Mouse (Mus musculus) CH12.LX (cell line): ENCODE results near the gene Ccdc96. TPM values are rescaled to one million over a fixed set of nuclear protein-coding genes. Genes with fewer than 3 reads are reported as not detected.

Experiments
- DNase-seq: peaks from one replicate; pipeline ENCODE4 v3.0.0-alpha.2; 2013; ENCODE audit errors: extremely low read depth
- H3K27ac ChIP-seq: 2 replicates; pipeline ENCODE4 v1.5.1; 2012; ENCODE audit warnings: low read depth, mild to moderate bottlenecking, control low read depth, moderate library complexity; ENCODE audit not compliant: insufficient read depth
- H3K27me3 ChIP-seq: replicated peaks from 2 replicates; pipeline ENCODE3; 2012; ENCODE audit warnings: inconsistent platforms
- H3K36me3 ChIP-seq, 2 experiments: replicated peaks in 1 of 2; 2 replicates each; pipeline versions ENCODE3 to v1.6.1; 2012; ENCODE audit warnings: inconsistent platforms in 1 of 2, low read length in 1 of 2, mild to moderate bottlenecking in 1 of 2, mixed read lengths in 1 of 2, moderate library complexity in 1 of 2; ENCODE audit not compliant: control insufficient read depth in 1 of 2, insufficient read depth in 1 of 2
- H3K4me1 ChIP-seq, 2 experiments: 2 replicates each; pipeline ENCODE4 v1.6.1; 2012; ENCODE audit warnings: inconsistent platforms in 1 of 2, moderate library complexity in 1 of 2; ENCODE audit not compliant: insufficient read depth in 2 of 2, control insufficient read depth in 1 of 2
- H3K4me2 ChIP-seq: 2 replicates; pipeline ENCODE4 v1.6.1; 2012; ENCODE audit warnings: low read depth, mild to moderate bottlenecking, control low read depth; ENCODE audit not compliant: poor library complexity, insufficient read depth, severe bottlenecking
- H3K4me3 ChIP-seq, 3 experiments: fragments of 150-350 bp in 1 of 3; sonication (generic) in 1 of 3; replicated peaks in 1 of 3; 2 replicates each; pipeline versions ENCODE3 to v1.5.1; 2011 to 2012; ENCODE audit warnings: low read depth in 2 of 3, low read length in 2 of 3, mild to moderate bottlenecking in 2 of 3, moderate library complexity in 2 of 3, control low read depth in 1 of 3, improper control_type of control experiment in 1 of 3, inconsistent platforms in 1 of 3, mixed read lengths in 1 of 3; ENCODE audit not compliant: poor library complexity in 1 of 3
- H3K79me2 ChIP-seq: replicated peaks from 2 replicates; pipeline ENCODE4 v1.6.1; 2012; ENCODE audit warnings: mild to moderate bottlenecking, moderate library complexity; ENCODE audit not compliant: control insufficient read depth, poor library complexity, insufficient read depth, severe bottlenecking; ENCODE audit errors: extremely low read depth
- H3K9ac ChIP-seq: 2 replicates; pipeline ENCODE4 v1.6.1; 2012; ENCODE audit warnings: low read depth, mild to moderate bottlenecking, control low read depth, moderate library complexity; ENCODE audit not compliant: insufficient read depth
- H3K9me3 ChIP-seq: replicated peaks from 2 replicates; pipeline ENCODE3; 2012; ENCODE audit warnings: low read length, inconsistent platforms, mixed read lengths
- BHLHE40 ChIP-seq: IDR thresholded peaks from 2 replicates; pipeline ENCODE4 v1.6.1; 2011; ENCODE audit warnings: mild to moderate bottlenecking, low read depth, low read length, improper control_type of control experiment
- CTCF ChIP-seq, 2 experiments: IDR thresholded peaks in 1 of 2; conservative IDR thresholded peaks in 1 of 2; 2 replicates each; pipeline ENCODE4 v1.5.1; 2011 to 2012; ENCODE audit warnings: low read depth in 2 of 2, low read length in 2 of 2, improper control_type of control experiment in 1 of 2, inconsistent platforms in 1 of 2, mild to moderate bottlenecking in 1 of 2, moderate library complexity in 1 of 2
- ELF1 ChIP-seq: IDR thresholded peaks from 2 replicates; pipeline ENCODE4 v1.6.1; 2014; ENCODE audit warnings: low read depth, mild to moderate bottlenecking, inconsistent platforms, low read length, improper control_type of control experiment
- EP300 ChIP-seq: IDR thresholded peaks from 2 replicates; pipeline ENCODE4 v1.6.1; 2011; ENCODE audit warnings: low read length, improper control_type of control experiment
- HCFC1 ChIP-seq: IDR thresholded peaks from 2 replicates; pipeline ENCODE4 v1.6.1; 2012; ENCODE audit warnings: low read depth, mild to moderate bottlenecking, inconsistent platforms, low read length, improper control_type of control experiment
- IRF4 ChIP-seq: IDR thresholded peaks from 2 replicates; pipeline ENCODE4 v1.6.1; 2014; ENCODE audit warnings: low read depth, mild to moderate bottlenecking, inconsistent platforms, low read length, improper control_type of control experiment
- JUN ChIP-seq: IDR thresholded peaks from 2 replicates; pipeline ENCODE4 v1.6.1; 2011; ENCODE audit warnings: low read depth, mild to moderate bottlenecking, low read length, improper control_type of control experiment, moderate library complexity; ENCODE audit not compliant: insufficient read depth
- JUND ChIP-seq: conservative IDR thresholded peaks from 2 replicates; pipeline ENCODE4 v1.6.1; 2011; ENCODE audit warnings: low read depth, low read length, improper control_type of control experiment
- KAT2A ChIP-seq: IDR thresholded peaks from 2 replicates; pipeline ENCODE4 v1.6.1; 2012; ENCODE audit warnings: low read length, improper control_type of control experiment, inconsistent platforms; ENCODE audit not compliant: insufficient replicate concordance
- MAX ChIP-seq: IDR thresholded peaks from 2 replicates; pipeline ENCODE4 v1.6.1; 2011; ENCODE audit warnings: low read length, improper control_type of control experiment
- MXI1 ChIP-seq: IDR thresholded peaks from 2 replicates; pipeline ENCODE4 v1.6.1; 2011; ENCODE audit warnings: mild to moderate bottlenecking, low read depth, low read length, improper control_type of control experiment
- MYC ChIP-seq: IDR thresholded peaks from 2 replicates; pipeline ENCODE4 v1.6.1; 2011; ENCODE audit warnings: low read depth, mild to moderate bottlenecking, improper control_type of control experiment, low read length
- POLR2A ChIP-seq: IDR thresholded peaks from 2 replicates; pipeline ENCODE4 v1.6.1; 2011; ENCODE audit warnings: low read depth, mild to moderate bottlenecking, improper control_type of control experiment, low read length
- RAD21 ChIP-seq: IDR thresholded peaks from 2 replicates; pipeline ENCODE4 v1.6.1; 2011; ENCODE audit warnings: low read depth, mild to moderate bottlenecking, low read length, improper control_type of control experiment, moderate library complexity
- RCOR1 ChIP-seq: conservative IDR thresholded peaks from 2 replicates; pipeline ENCODE4 v1.6.1; 2012; ENCODE audit warnings: low read depth, mild to moderate bottlenecking, inconsistent platforms, low read length, improper control_type of control experiment
- SMC3 ChIP-seq: IDR thresholded peaks from 2 replicates; pipeline ENCODE4 v1.6.1; 2011; ENCODE audit warnings: low read depth, low read length, improper control_type of control experiment
- TCF12 ChIP-seq: IDR thresholded peaks from 2 replicates; pipeline ENCODE4 v1.6.1; 2014; ENCODE audit warnings: low read depth, mild to moderate bottlenecking, inconsistent platforms, low read length, improper control_type of control experiment
- USF1 ChIP-seq: IDR thresholded peaks from 2 replicates; pipeline ENCODE4 v1.6.1; 2014; ENCODE audit warnings: low read depth, mild to moderate bottlenecking, inconsistent platforms, low read length, improper control_type of control experiment
- USF2 ChIP-seq: conservative IDR thresholded peaks from 2 replicates; pipeline ENCODE4 v1.6.1; 2011; ENCODE audit warnings: low read depth, low read length, improper control_type of control experiment
- ZKSCAN1 ChIP-seq: IDR thresholded peaks from 2 replicates; pipeline ENCODE4 v1.6.1; 2012; ENCODE audit warnings: low read depth, inconsistent platforms, low read length, improper control_type of control experiment, borderline replicate concordance
- ZMIZ1 ChIP-seq: IDR thresholded peaks from 2 replicates; pipeline ENCODE4 v1.6.1; 2012; ENCODE audit warnings: low read depth, mild to moderate bottlenecking, inconsistent platforms, low read length, improper control_type of control experiment
- ZNF384 ChIP-seq: IDR thresholded peaks from 2 replicates; pipeline ENCODE4 v1.6.1; 2012; ENCODE audit warnings: low read depth, low read length, improper control_type of control experiment, inconsistent platforms
- dilution Hi-C: fragments of 300-500 bp; cut with MboI; formaldehyde crosslinking; loops from 2 replicates; pipeline ENCODE4 v1.14.3; 2020; ENCODE audit warnings: low sequenced_read_pairs; ENCODE audit not compliant: extremely low pct_unique_long_range_greater_than_20kb, extremely low pct_ligation_motif_present
- in situ Hi-C: fragments of 300-500 bp; cut with MboI; formaldehyde crosslinking; loops from 3 replicates; pipeline ENCODE4 v1.14.3; 2019; ENCODE audit warnings: low sequenced_read_pairs, low pct_ligation_motif_present, low pct_unique_long_range_greater_than_20kb, mixed read lengths
- polyA plus RNA-seq: library from polyadenylated mRNA; unstranded; fragments of >175 nt; gene quantifications from 2 replicates; pipeline ENCODE4 v1.2.1, GENCODE M21; 2012; ENCODE audit warnings: low read depth; ENCODE audit not compliant: insufficient read length
- total RNA-seq, 2 experiments: library from RNA; depleted of rRNA; stranded (reverse); fragments of 300-350 nt in 1 of 2; fragments of >200 nt in 1 of 2; gene quantifications; 2 replicates each; pipeline ENCODE4 v1.2.3; 2012 to 2014

Gene Ccdc96
- total and polyA plus RNA-seq, 3 experiments, result 0.26 to 0.41 (median 0.34) TPM

DNA sequence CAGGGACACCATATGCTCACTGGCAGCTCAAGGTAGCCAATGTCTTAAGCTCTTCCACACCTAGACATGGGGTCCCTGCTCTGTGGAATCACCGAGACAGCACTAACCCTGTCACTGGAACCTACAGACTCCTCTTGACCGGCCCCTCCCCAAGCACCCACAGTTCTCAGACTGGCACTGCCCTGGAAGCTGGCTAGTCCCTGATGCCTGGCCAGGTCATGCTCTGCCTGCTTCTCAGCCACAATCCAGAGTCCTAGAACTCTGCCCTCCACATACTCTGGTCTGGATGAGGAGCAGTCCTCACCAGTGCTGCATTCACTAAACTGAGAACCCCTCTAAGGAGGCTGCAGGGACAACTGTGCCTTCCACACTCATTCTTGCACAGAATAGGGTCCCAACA lies 26.6 kb downstream of the Ccdc96 start:
- no peaks in the 10 kb centered on the region for H3K27me3 ChIP-seq
- H3K4me1 ChIP-seq, result peaks cover 0 to 9% of the 10 kb centered on the region in 2 experiments; a peak in 1 of 4 replicates
- H3K9me3 ChIP-seq, result no peaks in the 10 kb centered on the region
- no peak overlapping the region for H3K4me2 ChIP-seq
- no peak overlapping the region for H3K4me3 ChIP-seq
- no peak for TF ChIP-seq BHLHE40
- no peak for TF ChIP-seq USF1
- no peak for TF ChIP-seq MYC
- TF ChIP-seq USF2, result no peak
- TF ChIP-seq, all 38 proteins: peak for 0
- no peaks in the 10 kb centered on the region for H3K79me2 ChIP-seq
- in situ Hi-C loops, result loop anchor here (5.0 kb wide), 1 partner anchor 34 kb away; no protein-coding TSS in a partner anchor
- H3K9ac ChIP-seq, result no peak overlapping the region
- dilution Hi-C loops, result no loop called here
- H3K36me3 ChIP-seq, result peaks cover 61 to 92% of the 10 kb centered on the region in 2 experiments
- DNase-seq, result no peak
- no peak overlapping the region for H3K27ac ChIP-seq

DNA sequence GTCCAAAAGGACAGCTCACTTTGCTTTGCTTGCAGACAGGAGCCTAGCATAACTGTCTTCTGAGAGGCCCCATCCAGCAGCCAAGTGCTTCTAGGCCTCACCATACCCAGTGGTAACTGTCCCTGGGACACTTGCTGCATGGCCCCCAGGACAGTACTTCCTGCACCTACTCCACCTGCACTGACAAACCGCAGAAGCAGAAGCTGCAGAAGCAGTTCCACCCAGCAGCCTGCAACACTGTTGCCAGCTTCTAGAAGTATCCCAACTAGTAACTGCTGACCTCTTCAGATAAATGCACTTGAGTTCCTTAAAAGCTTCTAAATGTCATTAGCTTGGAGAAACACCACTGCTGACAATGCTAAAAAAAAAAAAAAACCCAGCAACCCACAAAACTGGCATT lies 30.7 kb downstream of the Ccdc96 start:
- Histone ChIP-seq H3K9me3 (no peaks in the 10 kb centered on the region), H3K36me3 (peaks cover 77 to 92% of the 10 kb centered on the region in 2 experiments), H3K4me2 (no peak overlapping the region), H3K9ac (no peak overlapping the region), H3K27ac (no peak overlapping the region), H3K4me1 (peaks cover 0 to 10% of the 10 kb centered on the region in 2 experiments; a peak in 1 of 4 replicates), H3K27me3 (no peaks in the 10 kb centered on the region), H3K79me2 (no peaks in the 10 kb centered on the region), H3K4me3 (no peak overlapping the region)
- no peak for TF ChIP-seq HCFC1
- no peak for TF ChIP-seq POLR2A
- TF ChIP-seq CTCF (conservative IDR thresholded peaks at IDR 0.05 in 1 of 2, IDR thresholded peaks at IDR 0.05 in 1 of 2; ENCODE audit: low read depth in 2 of 2, low read length in 2 of 2), result no peak
- no peak for TF ChIP-seq ZKSCAN1
- TF ChIP-seq RCOR1, result no peak
- no peak for TF ChIP-seq SMC3
- no peak for TF ChIP-seq USF1
- no peak for TF ChIP-seq ELF1
- no peak for TF ChIP-seq MXI1
- TF ChIP-seq IRF4, result no peak
- TF ChIP-seq ZMIZ1, result no peak
- TF ChIP-seq TCF12, result no peak
- no peak for TF ChIP-seq EP300
- no peak for TF ChIP-seq JUND
- TF ChIP-seq RAD21, result no peak
- no peak for TF ChIP-seq KAT2A
- no peak for TF ChIP-seq JUN
- TF ChIP-seq MYC, result no peak
- no peak for TF ChIP-seq ZNF384
- no peak for TF ChIP-seq MAX
- DNase-seq, result no peak
- dilution Hi-C loops (no loop called here), in situ Hi-C loops (no loop called here)
